Mouse (Mus musculus) T-helper 1 cell (primary cell): ENCODE results near the gene Saysd1.

Experiments used
- in situ Hi-C: fragments of 300-600 bp; cut with MboI, MseI; formaldehyde crosslinking; loops from one replicate; pipeline ENCODE4 v1.15.1; 2025; ENCODE audit warnings: high pct_unique_total_duplicates

Saysd1 gene

GRCm38 (mm10) chr14:20164438-20164837 lies 26.1 kb upstream of the Saysd1 start:
- in situ Hi-C loops = no loop called here

GRCm38 (mm10) chr14:20162686-20163085 lies 24.4 kb upstream of the Saysd1 start:
- in situ Hi-C loops = no loop called here

- in situ Hi-C loops = no loop called here
These were observed 20.7 kb upstream of the Saysd1 start for GRCm38 (mm10) chr14:20158727-20159681.

GRCm38 (mm10) chr14:20157595-20157994 lies 19.3 kb upstream of the Saysd1 start:
- in situ Hi-C loops = no loop called here

GRCm38 (mm10) chr14:20155718-20156117 lies 17.4 kb upstream of the Saysd1 start:
- in situ Hi-C loops = no loop called here

GRCm38 (mm10) chr14:20154937-20155336 lies 16.6 kb upstream of the Saysd1 start:
- in situ Hi-C loops = no loop called here

GRCm38 (mm10) chr14:20154245-20154644 lies 15.9 kb upstream of the Saysd1 start:
- in situ Hi-C loops = no loop called here

- in situ Hi-C loops = no loop called here
These were observed 11.1 kb upstream of the Saysd1 start for GRCm38 (mm10) chr14:20149127-20150080.

- in situ Hi-C loops = no loop called here
These were observed 10.2 kb upstream of the Saysd1 start for GRCm38 (mm10) chr14:20148514-20148913.

GRCm38 (mm10) chr14:20147854-20148253 lies 9.5 kb upstream of the Saysd1 start:
- in situ Hi-C loops = no loop called here

- in situ Hi-C loops = no loop called here
These were observed 5.8 kb upstream of the Saysd1 start for GRCm38 (mm10) chr14:20144093-20144492.

- in situ Hi-C loops = no loop called here
These were observed 3.2 kb downstream of the Saysd1 start for GRCm38 (mm10) chr14:20134965-20135671.

- in situ Hi-C loops = no loop called here
These were observed 10.2 kb downstream of the Saysd1 start for GRCm38 (mm10) chr14:20128162-20128561.

- in situ Hi-C loops = no loop called here
These were observed 10.8 kb downstream of the Saysd1 start for GRCm38 (mm10) chr14:20127406-20128087.

- in situ Hi-C loops = loop anchor here (5.0 kb wide), 1 partner anchor 141 kb away; no protein-coding TSS in a partner anchor
These were observed 17.5 kb downstream of the Saysd1 start for GRCm38 (mm10) chr14:20120868-20121267.

GRCm38 (mm10) chr14:20120012-20120411 lies 18.3 kb downstream of the Saysd1 start:
- in situ Hi-C loops = loop anchor here (5.0 kb wide), 1 partner anchor 142 kb away; no protein-coding TSS in a partner anchor

GRCm38 (mm10) chr14:20116149-20116605 lies 22.2 kb downstream of the Saysd1 start:
- in situ Hi-C loops = no loop called here

GRCm38 (mm10) chr14:20114951-20115350 lies 23.4 kb downstream of the Saysd1 start:
- in situ Hi-C loops = no loop called here

- in situ Hi-C loops = no loop called here
These were observed 24.4 kb downstream of the Saysd1 start for GRCm38 (mm10) chr14:20113964-20114363.

GRCm38 (mm10) chr14:20113189-20113961 lies 25.0 kb downstream of the Saysd1 start:
- in situ Hi-C loops = no loop called here
